Mouse (Mus musculus) pancreas, adult 10 weeks (tissue): ENCODE data around the gene Gm13275. TPM values are rescaled to one million over a fixed set of nuclear protein-coding genes. Genes with fewer than 3 reads are reported as not detected.

Experiments
- polyA plus RNA-seq: library from polyadenylated mRNA; stranded (reverse); fragments of 350-450 nt; fragmentation: Illumina TruSeq; extraction: RNeasy Lipid Tissue Mini Kit (QIAGEN cat#74804); gene quantifications from one replicate; pipeline ENCODE4 v1.2.3, GENCODE M21; 2015; ENCODE audit warnings: low read depth, low replicate concordance; ENCODE audit not compliant: insufficient read depth

Gm13275 gene
- polyA plus RNA-seq, 1 experiment from 2014 or later: not detected

Other genes with a start within 250 kb of the Gm13275 start
- not detected for gene Ifna15, start 236.2 kb upstream of the Gm13275 start, polyA plus RNA-seq
- not detected for gene Ifna14, start 222.7 kb upstream of the Gm13275 start, polyA plus RNA-seq
- not detected for gene Ifna9, start 202.1 kb upstream of the Gm13275 start, polyA plus RNA-seq
- gene Ifna12, start 191.1 kb upstream of the Gm13275 start, polyA plus RNA-seq: not detected
- gene C87499, start 160.1 kb upstream of the Gm13275 start, polyA plus RNA-seq: not detected
- gene Ifna13, start 150.0 kb upstream of the Gm13275 start, polyA plus RNA-seq: not detected
- gene Ifna16, start 117.6 kb upstream of the Gm13275 start, polyA plus RNA-seq: not detected
- not detected for gene Ifna2, start 110.6 kb upstream of the Gm13275 start, polyA plus RNA-seq
- gene Ifnab, start 103.1 kb upstream of the Gm13275 start, polyA plus RNA-seq: not detected
- gene Gm26566, start 72.7 kb upstream of the Gm13275 start, polyA plus RNA-seq: not detected
- gene Klhl9, start 72.0 kb upstream of the Gm13275 start, polyA plus RNA-seq: 7.4 TPM
- not detected for gene Gm13271, start 39.6 kb upstream of the Gm13275 start, polyA plus RNA-seq
- gene Gm13283, start 34.4 kb upstream of the Gm13275 start, polyA plus RNA-seq: not detected
- not detected for gene Gm13290, start 20.7 kb upstream of the Gm13275 start, polyA plus RNA-seq
- gene Gm13289, start 17.6 kb upstream of the Gm13275 start, polyA plus RNA-seq: not detected
- gene Gm13272, start 14.6 kb upstream of the Gm13275 start, polyA plus RNA-seq: not detected
- not detected for gene Ifnz, start 12.4 kb upstream of the Gm13275 start, polyA plus RNA-seq
- gene Gm13276, start 8.8 kb upstream of the Gm13275 start, polyA plus RNA-seq: not detected
- gene Gm13277, start 5.9 kb upstream of the Gm13275 start, polyA plus RNA-seq: not detected
- not detected for gene Gm13278, start 2.9 kb upstream of the Gm13275 start, polyA plus RNA-seq
- not detected for gene Gm13279, start 2.9 kb downstream of the Gm13275 start, polyA plus RNA-seq
- not detected for gene Gm13285, start 5.2 kb downstream of the Gm13275 start, polyA plus RNA-seq
- not detected for gene Gm13287, start 8.8 kb downstream of the Gm13275 start, polyA plus RNA-seq
- gene Gm13288, start 11.0 kb downstream of the Gm13275 start, polyA plus RNA-seq: not detected
- gene Ifna7, start 21.7 kb downstream of the Gm13275 start, polyA plus RNA-seq: not detected
- gene Ifna11, start 25.5 kb downstream of the Gm13275 start, polyA plus RNA-seq: not detected
- gene Ifna6, start 32.9 kb downstream of the Gm13275 start, polyA plus RNA-seq: not detected
- not detected for gene Ifna5, start 41.0 kb downstream of the Gm13275 start, polyA plus RNA-seq
- not detected for gene Ifna4, start 47.4 kb downstream of the Gm13275 start, polyA plus RNA-seq
- gene Ifna1, start 55.6 kb downstream of the Gm13275 start, polyA plus RNA-seq: not detected
- gene Ifne, start 85.7 kb downstream of the Gm13275 start, polyA plus RNA-seq: not detected